Mouse (Mus musculus) layer of hippocampus, adult 9-11 months (tissue): Measurements from ENCODE around the gene Ttbk1.
"Not testable (repeated sequence)": the region's sequence is repeated elsewhere in the genome, so short reads cannot be mapped to it uniquely, and the experiment has no call there.

Experiments
- DNase-seq: peaks from one replicate; pipeline ENCODE4 v3.0.0; 2022

Ttbk1 gene

DNA sequence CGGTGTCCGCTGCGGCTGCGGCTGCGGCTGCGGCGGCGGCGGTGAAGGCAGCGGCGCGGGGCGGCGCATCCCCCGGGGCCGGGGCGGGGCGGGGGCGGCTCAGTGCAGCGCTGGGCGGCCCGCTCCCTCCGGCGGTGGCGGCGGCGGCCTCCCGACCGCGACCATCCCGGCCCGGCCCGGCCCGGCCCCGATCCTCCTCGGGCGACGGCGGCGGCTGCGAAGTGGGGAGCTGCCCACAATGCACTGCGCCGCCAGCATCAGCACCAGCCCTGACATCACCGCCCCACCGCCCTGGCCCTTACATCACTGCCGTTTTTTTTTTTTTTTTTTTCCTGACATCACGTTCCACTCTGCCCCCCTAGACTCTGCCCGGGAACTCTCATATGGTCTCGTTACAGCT is at the start of gene Ttbk1:
TSS of gene Ttbk1 (minus strand) at position 245 of the 400 bp plus-strand sequence.
- DNase-seq: peak; percentile 72

GRCm38 (mm10) chr17:46525579-46526307 is 38.3 kb upstream of the Ttbk1 start:
- peak; percentile 52 for DNase-seq

GRCm38 (mm10) chr17:46525065-46525464 is 37.6 kb upstream of the Ttbk1 start:
- DNase-seq: no peak

DNA sequence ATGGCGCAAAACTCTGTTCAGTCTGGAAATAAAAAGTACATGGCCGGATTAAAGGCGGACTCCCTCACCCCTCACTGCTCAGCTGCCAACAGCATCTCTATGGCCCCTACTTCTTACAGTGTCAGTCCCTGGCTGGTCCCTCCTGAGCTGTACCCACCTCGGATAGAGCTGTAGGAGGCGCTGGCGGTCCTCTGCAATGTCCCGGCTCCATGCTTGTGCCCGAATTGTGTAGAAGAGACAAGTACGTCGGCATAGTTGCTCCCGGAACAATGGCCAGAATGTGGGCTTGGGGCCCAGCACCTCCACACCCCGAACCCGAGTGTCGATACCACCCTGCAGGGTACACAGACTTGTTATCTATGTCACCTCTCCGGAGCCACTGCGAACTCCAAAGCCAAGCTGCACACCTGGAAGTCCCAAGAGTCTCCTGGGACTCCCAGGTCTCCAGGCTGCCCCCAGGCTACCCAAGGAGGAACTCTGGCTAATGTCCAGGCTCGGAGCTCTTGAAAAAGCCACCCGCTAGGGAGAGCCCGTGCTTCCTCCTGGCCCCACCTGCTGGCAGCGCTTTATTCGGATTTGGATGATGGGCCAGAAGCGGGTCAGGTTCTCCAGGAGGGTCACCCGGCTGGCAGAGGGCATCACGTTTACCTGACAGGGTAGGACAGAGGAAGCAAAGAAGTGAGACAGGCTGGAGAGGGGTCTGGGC is 34.6 kb upstream of the Ttbk1 start:
- DNase-seq: no peak

DNA sequence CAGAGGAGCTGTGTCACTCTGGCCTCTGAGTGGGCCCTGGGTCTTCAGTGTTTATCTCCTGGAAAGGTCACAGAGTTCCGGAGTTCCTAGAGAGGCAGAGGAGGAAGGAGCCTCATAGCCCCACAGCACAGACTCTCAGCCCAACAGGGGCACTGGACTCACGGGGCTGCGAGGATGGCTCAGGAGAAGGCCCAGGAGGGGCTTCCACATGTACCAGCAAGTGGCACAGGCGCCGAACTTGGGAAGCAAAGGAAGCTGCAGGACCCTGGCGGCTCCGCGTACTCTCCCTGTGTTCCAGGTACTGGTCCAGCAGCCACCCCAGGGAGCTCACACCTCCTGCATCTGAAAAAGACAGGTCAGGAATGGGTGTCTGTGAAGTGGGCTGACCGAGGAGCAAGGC is 33.7 kb upstream of the Ttbk1 start:
- no peak for DNase-seq

DNA sequence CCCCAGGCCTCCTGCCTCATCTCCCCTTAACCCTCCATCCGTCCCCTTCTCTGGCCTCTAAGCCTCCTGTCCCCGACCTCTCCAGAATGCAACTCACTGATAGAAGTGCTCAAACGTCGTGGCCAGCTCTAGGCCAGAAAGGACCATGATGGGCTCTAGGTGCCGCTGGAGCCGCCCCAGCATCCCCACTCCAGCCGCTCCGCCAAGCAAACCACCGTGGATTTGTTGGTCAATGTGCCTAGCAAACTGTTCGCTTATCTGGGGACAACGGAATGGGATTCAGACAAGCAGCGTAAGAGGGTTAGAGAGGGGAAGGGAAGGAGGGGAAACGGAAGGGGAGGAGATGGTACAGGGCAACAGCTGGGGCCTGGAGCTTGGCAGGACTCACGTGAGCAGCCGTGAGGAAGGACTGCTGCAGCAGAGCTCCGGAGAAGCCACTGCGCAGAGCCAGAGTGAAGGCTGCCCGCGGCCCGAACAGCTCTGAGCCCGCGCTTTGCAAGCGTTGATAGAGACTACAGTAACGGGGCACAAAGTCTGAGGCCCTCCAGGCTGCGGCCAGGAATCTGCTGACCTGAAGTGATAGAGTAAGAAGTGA is 33.0 kb upstream of the Ttbk1 start:
- DNase-seq: no peak

DNA sequence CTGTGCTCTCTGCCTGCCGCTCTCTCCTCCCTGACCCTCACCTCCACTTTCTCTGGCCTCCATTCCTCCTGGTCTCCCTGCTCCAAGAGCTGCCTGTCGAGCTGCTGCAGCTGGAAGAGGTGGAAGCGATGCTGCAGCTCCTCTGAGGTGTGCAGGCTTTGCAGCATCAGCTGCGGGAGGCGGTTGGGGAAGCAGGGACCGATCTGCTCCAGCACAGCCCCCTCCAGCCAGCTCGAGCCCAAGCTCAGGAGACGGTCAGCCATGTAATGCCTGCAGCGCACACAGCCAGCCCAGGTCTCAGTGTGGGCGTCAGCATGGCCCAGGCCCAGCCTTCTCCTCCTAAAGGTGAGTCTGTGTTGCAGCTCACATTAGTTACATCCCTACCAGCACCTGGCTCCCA is 32.5 kb upstream of the Ttbk1 start:
- no peak for DNase-seq

DNA sequence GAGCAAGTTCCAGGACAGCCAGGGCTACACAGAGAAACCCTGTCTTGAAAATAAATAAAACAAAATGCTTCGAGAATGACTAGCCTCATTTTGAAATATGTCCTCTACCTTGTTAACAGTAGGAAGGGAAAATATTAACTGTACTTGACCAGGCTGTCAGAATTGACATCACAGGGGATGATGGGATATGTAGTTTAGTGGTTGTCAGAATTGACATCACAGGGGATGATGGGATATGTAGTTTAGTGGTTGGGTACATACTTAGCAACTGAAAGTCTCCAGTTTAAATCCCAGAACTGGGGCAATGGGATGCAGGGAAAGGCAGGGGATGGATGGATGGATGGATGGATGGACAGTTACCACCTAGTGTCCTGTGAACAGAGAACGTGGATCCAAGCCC is 25.9 kb upstream of the Ttbk1 start:
- DNase-seq: no peak

DNA sequence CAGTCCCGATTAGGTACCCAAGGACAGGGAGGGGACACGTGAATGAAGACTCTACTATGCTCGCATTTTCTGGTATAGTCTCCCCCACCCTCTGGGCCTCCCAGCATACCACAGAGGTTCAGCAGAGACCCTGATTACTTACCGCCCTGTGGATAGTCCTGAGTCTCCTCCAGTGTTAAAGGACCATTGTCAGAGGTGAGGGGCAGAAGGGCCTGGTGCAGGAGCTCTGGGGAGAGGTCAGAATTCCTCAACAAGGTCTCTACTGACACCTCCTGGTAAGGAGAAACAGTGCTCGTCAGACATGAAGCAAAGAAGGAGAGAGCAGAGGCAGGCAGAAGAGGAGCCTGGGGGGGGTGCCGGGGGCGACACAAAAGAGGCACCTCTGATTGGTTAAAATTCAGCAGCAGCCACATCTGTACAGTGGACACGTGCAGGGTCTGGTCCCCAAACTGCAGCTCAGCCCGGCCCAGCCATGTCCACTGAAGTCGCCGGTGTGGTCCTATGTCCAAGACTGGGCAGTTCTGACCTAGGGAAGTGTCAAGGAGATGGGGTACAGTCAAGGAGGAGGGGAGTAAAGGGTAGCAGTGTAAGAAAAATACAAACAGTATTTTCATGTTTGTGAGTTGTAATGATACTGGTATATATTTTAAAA is 23.7 kb upstream of the Ttbk1 start:
- DNase-seq: no peak

- DNase-seq: no peak
Measured at GRCm38 (mm10) chr17:46505617-46506016, 18.1 kb upstream of the Ttbk1 start.

DNA sequence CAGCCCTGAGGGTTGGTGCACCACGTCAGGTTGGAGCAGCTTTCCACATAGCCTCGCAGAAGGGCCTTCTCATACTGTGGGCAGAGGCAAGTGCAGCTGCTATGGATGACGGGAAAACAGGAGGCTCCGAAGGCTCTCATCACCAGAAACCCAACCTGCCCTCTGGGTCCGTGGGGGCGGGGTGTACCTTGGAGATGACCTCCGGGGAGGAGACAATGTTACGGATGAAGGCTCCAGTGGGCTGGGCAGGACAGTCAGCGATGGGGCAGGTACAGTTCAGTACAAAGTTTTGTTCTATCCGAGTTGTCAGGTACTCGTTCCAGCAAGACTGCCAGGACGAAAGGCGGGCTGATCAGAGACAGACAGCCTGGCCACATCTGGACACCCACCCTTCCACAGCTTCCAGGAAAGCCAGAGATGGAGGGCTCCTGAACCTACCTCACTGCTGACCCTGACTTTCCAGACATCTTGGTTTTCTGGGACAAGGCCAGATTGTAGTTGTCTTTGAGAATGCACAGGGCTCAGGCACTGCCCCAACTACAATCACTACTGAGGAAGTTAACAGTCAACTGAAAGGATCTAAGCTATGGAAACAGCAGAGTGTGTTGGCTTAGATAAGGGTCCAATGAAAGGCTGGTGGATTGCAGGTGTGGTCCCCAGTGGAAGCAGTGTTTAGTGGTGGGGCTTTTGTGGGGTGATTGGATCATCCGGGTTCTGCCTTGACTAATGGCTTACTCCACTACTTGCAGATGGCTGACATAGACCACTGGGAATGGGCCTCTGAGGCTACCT is 16.6 kb upstream of the Ttbk1 start:
- no peak for DNase-seq

GRCm38 (mm10) chr17:46502775-46503174 is 15.3 kb upstream of the Ttbk1 start:
- DNase-seq: no peak

GRCm38 (mm10) chr17:46497956-46498355 is 10.5 kb upstream of the Ttbk1 start:
- DNase-seq: no peak

- DNase-seq: peak; percentile 86
Measured at GRCm38 (mm10) chr17:46496623-46497434, 9.4 kb upstream of the Ttbk1 start, which contains the start of gene Dnph1. Gene Dnph1 (plus strand): TSS chr17:46496711.

DNA sequence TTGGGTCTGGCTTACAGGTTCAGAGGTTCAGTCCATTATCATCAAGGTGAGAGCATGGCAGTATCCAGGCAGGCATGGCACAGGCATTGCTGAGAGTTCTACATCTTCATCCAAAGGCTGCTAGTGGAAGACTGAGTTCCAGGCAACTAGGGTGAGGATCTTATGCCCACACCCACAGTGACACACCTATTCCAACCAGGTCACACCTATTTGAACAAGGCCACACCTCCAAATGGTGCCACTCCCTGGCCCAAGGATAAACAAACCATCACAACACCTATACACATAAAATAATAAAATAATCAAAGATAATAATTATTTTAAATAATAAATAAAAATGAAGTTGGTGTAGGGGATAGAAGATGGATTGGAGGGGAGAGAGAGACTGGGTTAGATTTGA is 8.6 kb upstream of the Ttbk1 start:
- DNase-seq: not testable (repeated sequence)

DNA sequence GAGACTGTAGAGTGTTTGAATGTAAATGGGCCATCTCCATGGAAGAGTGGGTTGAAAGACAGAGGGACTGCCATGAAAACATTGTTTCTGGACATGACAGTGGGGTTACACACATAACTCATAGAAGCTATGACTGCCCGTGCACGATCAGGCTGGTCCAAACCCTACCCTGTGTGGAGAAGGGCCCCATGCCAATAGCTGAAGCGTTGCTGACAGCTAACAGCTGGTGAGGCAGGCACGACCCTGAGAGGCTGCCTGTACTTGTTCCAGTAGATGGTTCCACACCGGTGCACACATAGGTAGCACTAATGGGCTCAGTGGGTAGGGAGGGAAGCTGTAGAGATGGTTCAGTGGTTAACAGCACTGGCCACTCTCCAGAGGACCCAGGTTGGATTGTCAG is 8.0 kb upstream of the Ttbk1 start:
- no peak for DNase-seq

DNA sequence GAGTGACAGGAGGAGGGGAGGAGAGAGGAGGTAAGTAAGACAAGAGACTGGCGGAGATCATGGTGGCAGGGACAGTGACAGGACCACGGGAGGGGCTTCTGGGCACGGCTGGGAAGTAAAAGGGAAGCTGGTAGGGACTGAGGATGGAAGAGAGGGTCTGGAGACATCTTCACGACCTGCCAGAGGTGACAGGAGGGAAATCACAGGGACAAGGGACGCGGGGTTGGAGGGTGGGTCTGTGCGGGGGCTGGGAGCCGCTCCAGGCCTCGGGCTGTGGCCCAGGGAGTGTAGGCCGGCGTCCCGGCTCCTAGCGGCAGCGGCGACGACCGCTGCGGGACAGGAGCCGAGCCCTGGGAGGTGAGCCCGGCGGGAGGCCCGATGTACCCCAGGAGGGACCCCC is 480 bp downstream of the Ttbk1 start:
- DNase-seq: no peak

GRCm38 (mm10) chr17:46484461-46484875 is 3.0 kb downstream of the Ttbk1 start:
- no peak for DNase-seq

DNA sequence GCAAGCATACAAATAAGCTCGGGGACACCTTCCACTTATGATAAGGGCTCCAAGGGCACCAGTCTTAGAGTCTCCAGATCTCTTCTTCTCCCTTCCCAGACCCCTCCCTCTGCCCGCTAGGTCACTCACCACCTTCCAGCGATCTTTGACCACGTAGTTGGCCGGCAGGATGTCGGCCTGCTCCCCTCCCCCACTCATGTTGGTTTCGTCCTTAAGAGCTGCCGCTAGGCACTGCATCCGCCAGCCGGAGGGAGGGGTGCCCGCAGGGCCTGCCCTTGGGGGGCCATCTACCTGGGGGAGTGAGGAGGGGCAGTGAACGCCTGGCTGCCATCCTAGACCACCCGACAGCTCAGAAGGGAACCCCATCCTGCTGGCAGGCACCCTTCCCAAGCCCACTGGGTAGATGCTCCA is 3.4 kb downstream of the Ttbk1 start:
- no peak for DNase-seq

DNA sequence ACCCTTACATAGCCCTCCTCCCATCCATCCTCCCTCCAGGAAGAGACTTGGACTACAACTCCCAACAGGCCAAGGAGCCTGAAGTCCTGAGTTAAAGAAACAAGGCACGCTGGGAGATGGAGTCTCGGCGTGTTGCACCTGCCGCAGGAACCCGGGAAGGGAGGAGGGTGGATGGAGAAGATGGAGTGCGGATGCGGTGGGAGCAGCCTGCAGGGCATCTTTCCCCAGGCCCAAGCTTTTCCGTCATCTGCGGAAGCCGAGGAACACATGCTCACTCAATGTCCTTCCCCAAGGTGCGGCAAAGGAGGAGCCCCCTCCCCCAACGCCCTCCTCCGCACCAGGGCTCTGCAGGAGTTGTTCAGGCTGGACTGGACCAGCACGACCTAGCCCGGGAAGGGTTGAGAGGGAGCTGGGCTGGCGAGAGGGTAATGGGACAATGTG is 3.9 kb downstream of the Ttbk1 start:
- peak; percentile 77 for DNase-seq

DNA sequence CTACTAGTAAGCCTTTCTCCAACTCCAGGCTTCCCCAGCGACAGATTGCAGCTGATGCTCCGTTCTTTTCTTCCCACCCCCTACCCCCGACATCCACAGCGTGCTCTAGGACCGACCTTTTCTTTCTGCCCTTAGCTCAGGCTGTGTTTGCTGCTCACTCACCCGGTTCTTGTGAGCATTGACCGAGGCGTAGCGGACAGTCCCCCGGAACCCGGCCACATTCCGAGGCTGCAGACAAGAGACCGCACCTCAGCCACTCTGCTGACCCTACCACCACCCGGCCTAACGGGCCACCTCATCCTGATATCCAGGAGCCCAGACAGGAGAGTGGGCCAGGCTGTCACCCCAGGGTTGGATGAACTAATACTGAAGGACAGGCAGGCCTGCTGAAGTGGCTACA is 10.2 kb downstream of the Ttbk1 start:
- no peak for DNase-seq

DNA sequence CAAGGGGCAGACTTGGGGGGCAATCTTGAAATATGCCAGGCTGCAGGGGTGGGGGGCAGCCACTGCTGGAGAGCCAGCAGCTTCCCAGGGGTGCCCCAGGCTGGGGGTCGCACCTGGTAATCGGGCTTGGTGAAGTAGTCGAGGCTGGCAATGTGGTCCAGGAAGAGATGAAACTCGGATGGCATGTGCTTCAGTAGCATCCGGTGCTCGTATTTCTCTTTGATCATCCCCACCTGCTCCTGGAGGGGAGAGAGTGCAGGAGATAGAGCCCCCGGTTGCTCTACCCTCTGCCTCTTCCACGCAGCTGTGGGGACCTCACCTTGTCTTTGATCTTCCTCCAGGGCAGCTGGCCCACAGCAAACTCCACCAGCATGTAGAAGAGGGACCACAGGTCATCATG is 10.9 kb downstream of the Ttbk1 start:
- no peak for DNase-seq
